Mouse (Mus musculus): ENCODE results near the gene Flnb. TPM values are rescaled to one million over a fixed set of nuclear protein-coding genes. Genes with fewer than 3 reads are reported as not detected.

The Flnb gene
- polyA plus RNA-seq, 1 experiment from 2014 or later, result 22.5 TPM

DNA sequence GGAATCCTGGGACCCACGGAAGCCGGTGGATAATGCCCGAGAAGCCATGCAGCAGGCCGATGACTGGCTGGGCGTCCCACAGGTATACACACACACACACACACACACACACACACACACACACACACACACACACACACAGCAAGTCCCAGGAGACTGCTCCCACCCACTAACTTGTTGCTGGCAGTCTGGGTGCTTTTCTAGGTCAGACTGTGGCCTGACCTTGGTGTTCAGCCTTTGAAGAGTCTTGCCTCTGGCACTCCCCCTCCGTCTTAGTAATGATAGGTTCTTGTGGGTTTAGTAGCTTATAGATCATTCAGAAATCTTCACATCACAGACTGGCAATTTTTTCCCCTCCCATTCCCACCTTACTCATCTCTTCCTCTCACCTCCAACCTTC lies 52.0 kb downstream of the Flnb start:
- H3K4me3 ChIP-seq, result no peak overlapping the region
- ATAC-seq (ENCODE audit: low FRiP score, low read depth), result no peak
- H3K27me3 ChIP-seq, result no peaks in the 10 kb centered on the region
- no peaks in the 10 kb centered on the region for H3K4me1 ChIP-seq (replicated peaks)
- no peak overlapping the region for H3K4me2 ChIP-seq
- no peaks in the 10 kb centered on the region for H3K9me3 ChIP-seq
- peaks cover 22% of the 10 kb centered on the region for H3K36me3 ChIP-seq
- WGBS, result 95% methylated on average over 6 of the region's 6 CpGs
- H3K9ac ChIP-seq, result no peak overlapping the region
- no peak overlapping the region for H3K27ac ChIP-seq (replicated peaks)

DNA sequence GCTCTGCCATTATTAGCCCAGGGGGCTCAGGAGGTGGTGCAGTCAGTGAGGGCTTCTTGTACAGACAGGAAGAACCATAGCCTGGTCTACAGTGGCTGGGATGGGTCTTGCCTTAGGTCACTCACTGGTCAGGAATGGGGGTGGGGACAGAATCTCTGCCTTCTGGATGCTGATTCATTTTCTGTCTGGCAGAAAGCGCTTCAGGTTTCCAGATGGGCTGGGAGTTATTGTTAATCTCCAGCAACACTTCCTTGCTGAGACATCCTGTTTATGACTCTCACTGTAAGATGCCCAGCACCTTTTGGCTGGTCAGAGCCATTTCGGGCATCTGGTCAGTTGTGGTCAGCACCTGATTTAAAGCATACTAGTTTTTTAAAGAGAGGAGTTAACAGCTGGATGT lies 55.8 kb downstream of the Flnb start:
- H3K4me3 ChIP-seq, result no peak overlapping the region
- H3K27ac ChIP-seq (replicated peaks), result no peak overlapping the region
- no peak overlapping the region for H3K9ac ChIP-seq
- H3K27me3 ChIP-seq, result no peaks in the 10 kb centered on the region
- H3K9me3 ChIP-seq, result no peaks in the 10 kb centered on the region
- no peak overlapping the region for H3K4me2 ChIP-seq
- H3K36me3 ChIP-seq, result peaks cover 28% of the 10 kb centered on the region; the same call in 1 of the 2 replicates
- 94% methylated on average over 2 of the region's 2 CpGs for WGBS
- no peak for ATAC-seq (ENCODE audit: low FRiP score, low read depth)
- no peaks in the 10 kb centered on the region for H3K4me1 ChIP-seq (replicated peaks)

DNA sequence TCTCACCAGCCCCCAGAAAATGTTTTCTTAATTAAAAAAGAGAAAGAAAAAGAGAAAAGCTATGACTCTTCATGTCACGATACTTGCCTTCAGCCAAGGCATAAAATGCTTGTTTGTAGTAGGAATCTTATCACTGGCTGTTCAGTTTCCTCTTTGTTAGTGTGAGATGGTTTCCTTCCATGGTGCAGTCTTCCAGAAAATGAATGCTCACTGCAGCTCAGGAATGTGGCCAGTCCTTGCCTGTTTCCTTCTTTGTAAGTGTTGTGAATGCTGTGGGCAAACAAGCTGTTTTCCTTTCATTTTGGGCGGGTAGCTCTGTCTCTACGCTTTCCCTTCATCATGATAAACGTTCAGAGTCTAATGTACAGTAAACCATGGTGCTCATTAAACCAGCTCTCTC lies 56.7 kb downstream of the Flnb start:
- no peak overlapping the region for H3K4me3 ChIP-seq
- no peak overlapping the region for H3K4me2 ChIP-seq
- ATAC-seq (ENCODE audit: low FRiP score, low read depth), result no peak
- no peaks in the 10 kb centered on the region for H3K9me3 ChIP-seq
- WGBS, result 78% methylated on average over 4 of the region's 4 CpGs
- H3K27me3 ChIP-seq, result no peaks in the 10 kb centered on the region
- no peak overlapping the region for H3K9ac ChIP-seq
- H3K27ac ChIP-seq (replicated peaks), result no peak overlapping the region
- peaks cover 24% of the 10 kb centered on the region; the same call in 1 of the 2 replicates for H3K36me3 ChIP-seq
- no peaks in the 10 kb centered on the region for H3K4me1 ChIP-seq (replicated peaks)

DNA sequence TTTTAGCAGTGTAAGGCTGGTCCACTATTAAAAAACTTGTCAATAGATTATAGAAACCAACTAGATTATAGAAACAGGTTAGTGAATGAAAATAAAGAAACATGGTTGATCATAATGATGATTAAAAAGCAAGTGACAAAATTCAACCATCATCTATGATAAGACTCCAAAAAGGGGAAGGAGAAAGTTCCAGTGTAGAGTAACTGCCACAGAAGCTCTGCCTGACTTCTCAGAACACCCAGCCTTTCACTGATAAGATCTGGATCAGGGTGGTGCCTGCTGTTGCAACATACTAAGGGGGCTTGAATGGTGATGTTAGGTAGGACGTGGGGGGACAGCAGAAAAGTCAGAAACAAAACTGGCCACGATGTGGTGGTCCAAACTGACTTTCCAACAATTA lies 60.2 kb downstream of the Flnb start:
- Histone ChIP-seq H3K36me3 (peaks cover 33% of the 10 kb centered on the region), H3K27me3 (no peaks in the 10 kb centered on the region), H3K4me1 (replicated peaks) (no peaks in the 10 kb centered on the region), H3K27ac (replicated peaks) (no peak overlapping the region), H3K4me3 (no peak overlapping the region), H3K9me3 (no peaks in the 10 kb centered on the region), H3K4me2 (no peak overlapping the region), H3K9ac (no peak overlapping the region)
- 87% methylated on average over 2 of the region's 2 CpGs for WGBS
- ATAC-seq (ENCODE audit: low FRiP score, low read depth), result no peak

DNA sequence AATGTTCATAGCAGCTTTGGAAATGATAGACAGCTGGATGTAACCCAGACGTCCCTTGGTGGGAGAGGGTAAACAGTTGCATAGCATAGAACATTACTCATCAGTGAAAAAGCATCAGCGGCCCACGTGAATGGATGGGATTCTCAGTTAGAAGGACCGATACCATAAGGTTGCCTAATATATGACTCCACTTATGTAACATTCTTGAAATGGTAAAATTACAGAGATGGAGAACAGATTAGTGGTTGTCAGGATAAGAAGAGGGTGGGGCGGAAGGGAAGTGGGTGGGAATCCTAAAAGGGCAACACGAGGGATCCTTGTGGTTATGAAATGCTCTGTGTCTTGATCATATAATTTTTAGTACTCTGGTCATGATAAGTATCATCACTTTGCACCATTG lies 62.6 kb downstream of the Flnb start:
- Histone ChIP-seq H3K4me2 (no peak overlapping the region), H3K27ac (replicated peaks) (no peak overlapping the region), H3K36me3 (peaks cover 36% of the 10 kb centered on the region), H3K27me3 (no peaks in the 10 kb centered on the region), H3K4me1 (replicated peaks) (no peaks in the 10 kb centered on the region), H3K9ac (no peak overlapping the region), H3K9me3 (no peaks in the 10 kb centered on the region), H3K4me3 (no peak overlapping the region)
- WGBS, result 94% methylated on average over 6 of the region's 6 CpGs
- no peak for ATAC-seq (ENCODE audit: low FRiP score, low read depth)

DNA sequence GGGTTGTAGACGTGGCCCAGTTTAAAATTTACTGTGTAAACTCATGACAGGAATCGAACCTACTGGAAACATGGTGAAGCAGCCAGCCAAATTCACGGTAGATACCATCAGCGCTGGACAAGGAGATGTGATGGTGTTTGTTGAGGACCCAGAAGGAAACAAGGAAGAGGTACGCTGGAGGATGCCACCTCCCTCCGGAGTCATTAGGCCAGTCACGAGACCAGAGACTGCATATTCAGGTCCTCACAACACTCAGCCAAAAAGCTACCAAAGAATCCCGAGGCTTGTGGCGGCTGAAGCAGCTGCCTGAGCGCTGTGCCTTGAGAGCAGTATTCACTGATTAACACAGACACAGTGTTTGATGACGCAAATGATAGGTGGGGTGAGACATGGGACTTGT lies 63.8 kb downstream of the Flnb start:
- H3K9ac ChIP-seq, result no peak overlapping the region
- no peaks in the 10 kb centered on the region for H3K27me3 ChIP-seq
- H3K4me1 ChIP-seq (replicated peaks), result peaks cover 7% of the 10 kb centered on the region; the same call in 1 of the 2 replicates
- ATAC-seq (ENCODE audit: low FRiP score, low read depth), result no peak
- H3K9me3 ChIP-seq, result no peaks in the 10 kb centered on the region
- 94% methylated on average over 11 of the region's 11 CpGs for WGBS
- H3K27ac ChIP-seq (replicated peaks), result no peak overlapping the region
- no peak overlapping the region for H3K4me3 ChIP-seq
- peaks cover 39% of the 10 kb centered on the region for H3K36me3 ChIP-seq
- H3K4me2 ChIP-seq, result no peak overlapping the region

DNA sequence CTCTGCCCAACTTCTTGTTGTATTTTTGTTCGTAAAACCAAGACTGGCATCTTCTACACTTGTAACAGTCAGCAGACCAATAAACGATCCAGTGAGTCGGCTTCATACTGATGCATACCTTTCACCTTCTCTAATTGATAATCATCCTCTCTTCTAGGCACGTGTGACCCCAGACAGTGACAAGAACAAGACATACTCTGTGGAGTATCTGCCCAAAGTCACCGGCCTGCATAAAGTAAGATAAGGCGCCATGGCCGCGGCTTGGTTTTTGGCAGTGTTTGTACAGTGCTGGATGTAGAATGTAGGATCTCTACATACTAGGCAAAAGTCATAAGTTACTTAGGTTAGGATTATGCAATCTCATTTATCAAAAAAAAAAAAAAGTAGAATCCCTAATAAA lies 64.3 kb downstream of the Flnb start:
- Histone ChIP-seq H3K36me3 (peaks cover 39% of the 10 kb centered on the region), H3K27me3 (no peaks in the 10 kb centered on the region), H3K4me3 (no peak overlapping the region), H3K4me2 (no peak overlapping the region), H3K4me1 (replicated peaks) (peaks cover 8% of the 10 kb centered on the region; the same call in 1 of the 2 replicates), H3K27ac (replicated peaks) (no peak overlapping the region), H3K9ac (no peak overlapping the region), H3K9me3 (no peaks in the 10 kb centered on the region)
- ATAC-seq (ENCODE audit: low FRiP score, low read depth), result no peak
- WGBS, result 94% methylated on average over 8 of the region's 8 CpGs

DNA sequence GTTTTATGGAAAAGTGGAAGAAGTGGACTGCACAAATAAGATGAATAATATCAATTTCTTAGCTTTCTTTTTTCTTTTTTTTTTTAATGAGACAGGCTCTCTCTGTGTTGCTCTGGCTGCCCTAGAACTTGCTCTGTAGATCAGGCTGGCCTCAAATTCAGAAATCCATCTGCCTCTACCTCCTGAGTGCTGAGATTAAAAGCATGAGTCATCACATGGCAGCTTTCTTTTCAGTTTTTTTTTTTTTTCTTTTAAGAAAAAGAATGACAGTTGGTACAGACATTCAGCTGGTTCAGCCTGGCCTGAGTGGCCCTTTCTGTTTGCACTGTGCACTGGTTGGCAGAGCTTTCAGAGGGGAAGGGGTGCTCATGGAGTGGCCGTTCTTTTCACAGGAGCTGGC lies 66.4 kb downstream of the Flnb start:
- Histone ChIP-seq H3K4me1 (replicated peaks) (peaks cover 20% of the 10 kb centered on the region), H3K9me3 (no peaks in the 10 kb centered on the region), H3K27ac (replicated peaks) (no peak overlapping the region), H3K36me3 (peaks cover 42% of the 10 kb centered on the region), H3K27me3 (no peaks in the 10 kb centered on the region), H3K4me2 (no peak overlapping the region), H3K4me3 (no peak overlapping the region), H3K9ac (no peak overlapping the region)
- ATAC-seq (ENCODE audit: low FRiP score, low read depth), result no peak
- WGBS, result 88% methylated on average over 1 of the region's 1 CpGs

DNA sequence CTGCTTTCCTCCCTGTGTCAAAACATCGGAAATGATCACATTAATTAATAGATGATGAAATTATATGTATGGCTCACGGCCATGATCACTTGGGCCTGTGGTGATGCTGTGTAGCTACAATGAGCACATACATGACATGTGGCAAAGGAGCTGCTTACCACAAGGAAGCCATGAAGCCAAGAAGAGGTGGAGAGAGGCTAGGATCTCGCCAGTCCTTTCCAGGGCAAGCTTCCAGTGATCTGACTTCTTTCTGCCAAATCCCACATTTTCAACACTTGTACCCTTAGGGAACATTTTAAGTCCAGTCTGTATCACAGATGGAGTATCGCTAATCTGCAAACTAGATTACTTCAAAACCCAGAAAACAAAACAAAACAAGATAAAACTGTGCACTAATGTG lies 67.1 kb downstream of the Flnb start:
- Histone ChIP-seq H3K4me3 (no peak overlapping the region), H3K4me1 (replicated peaks) (peaks cover 27% of the 10 kb centered on the region), H3K27ac (replicated peaks) (no peak overlapping the region), H3K36me3 (peaks cover 42% of the 10 kb centered on the region), H3K9ac (no peak overlapping the region), H3K9me3 (no peaks in the 10 kb centered on the region), H3K4me2 (no peak overlapping the region), H3K27me3 (no peaks in the 10 kb centered on the region)
- WGBS, result 87% methylated on average over 4 of the region's 4 CpGs
- ATAC-seq (ENCODE audit: low FRiP score, low read depth), result no peak

DNA sequence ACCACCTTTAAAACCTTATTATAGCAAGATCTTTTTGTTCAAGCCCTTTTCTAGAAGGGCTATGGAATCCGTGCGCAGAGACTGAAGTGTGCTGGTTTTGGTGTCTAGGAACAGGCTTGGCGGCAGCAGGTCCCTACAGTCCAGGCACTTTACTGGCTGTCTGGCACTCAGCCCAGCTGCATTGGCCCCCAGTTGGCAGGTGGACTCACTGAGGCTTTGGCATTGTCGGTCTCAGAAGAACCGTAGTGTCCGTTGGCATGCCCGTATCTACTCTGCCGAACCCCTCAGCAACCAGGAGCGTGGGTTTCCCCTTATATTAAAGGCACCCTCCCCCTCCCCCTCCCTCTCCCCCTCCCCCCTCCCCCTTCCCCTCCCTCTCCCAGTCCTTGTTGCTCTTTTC lies 67.8 kb downstream of the Flnb start:
- WGBS, result 73% methylated on average over 9 of the region's 9 CpGs
- Histone ChIP-seq H3K27ac (replicated peaks) (peak overlapping the region; percentile 30; the same call in 1 of the 2 replicates), H3K4me1 (replicated peaks) (peaks cover 29% of the 10 kb centered on the region), H3K4me3 (no peak overlapping the region), H3K36me3 (peaks cover 42% of the 10 kb centered on the region), H3K27me3 (no peaks in the 10 kb centered on the region), H3K4me2 (no peak overlapping the region), H3K9ac (no peak overlapping the region), H3K9me3 (no peaks in the 10 kb centered on the region)
- no peak for ATAC-seq (ENCODE audit: low FRiP score, low read depth)

DNA sequence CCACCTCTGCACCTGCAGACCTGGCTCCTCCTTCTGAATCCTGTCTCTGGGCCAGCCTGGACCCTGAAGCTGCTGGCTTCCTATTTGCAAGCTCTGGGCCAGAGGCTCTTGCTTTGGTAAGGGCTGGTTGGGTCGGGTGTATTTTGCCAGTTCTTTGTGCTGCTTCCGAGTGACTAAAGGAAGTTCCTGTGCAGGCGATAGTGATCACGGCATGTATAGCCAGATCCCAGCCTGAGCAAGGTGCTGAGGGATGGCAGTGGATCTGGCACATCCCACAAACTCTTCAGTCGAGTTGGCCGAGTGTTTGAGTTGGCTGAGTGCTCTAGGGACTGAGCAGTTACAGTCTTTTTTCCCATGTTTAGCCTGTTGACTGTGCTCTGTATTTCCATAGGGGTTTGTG lies 68.3 kb downstream of the Flnb start:
- H3K4me2 ChIP-seq, result no peak overlapping the region
- H3K9me3 ChIP-seq, result no peaks in the 10 kb centered on the region
- no peak overlapping the region for H3K9ac ChIP-seq
- peaks cover 29% of the 10 kb centered on the region for H3K4me1 ChIP-seq (replicated peaks)
- peak overlapping the region; percentile 53; the same call in 1 of the 2 replicates for H3K27ac ChIP-seq (replicated peaks)
- H3K27me3 ChIP-seq, result no peaks in the 10 kb centered on the region
- no peak overlapping the region for H3K4me3 ChIP-seq
- H3K36me3 ChIP-seq, result peaks cover 45% of the 10 kb centered on the region
- no peak for ATAC-seq (ENCODE audit: low FRiP score, low read depth)
- WGBS, result 80% methylated on average over 6 of the region's 6 CpGs

DNA sequence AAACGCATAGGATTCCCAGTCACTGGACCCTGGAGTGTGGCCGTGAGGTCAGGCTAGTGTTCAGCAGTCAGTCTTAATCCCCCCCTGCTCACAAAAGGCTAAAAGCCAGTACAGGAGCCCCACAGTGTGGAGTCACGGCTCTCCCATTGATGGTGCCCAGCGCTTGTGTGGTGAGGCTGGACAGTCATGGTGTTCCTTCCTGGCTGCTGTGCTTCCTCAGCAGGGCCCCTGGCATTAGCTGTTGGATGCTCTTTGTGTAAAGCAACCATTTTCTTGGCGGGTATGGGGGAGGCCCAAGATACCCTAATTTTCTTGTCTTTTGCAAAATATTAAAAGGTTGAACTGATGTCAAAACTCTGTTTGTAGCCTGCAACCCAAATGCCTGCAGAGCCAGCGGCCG lies 69.4 kb downstream of the Flnb start:
- H3K4me2 ChIP-seq, result no peak overlapping the region
- H3K27ac ChIP-seq (replicated peaks), result no peak overlapping the region
- no peak for ATAC-seq (ENCODE audit: low FRiP score, low read depth)
- WGBS, result 78% methylated on average over 7 of the region's 7 CpGs
- no peak overlapping the region for H3K9ac ChIP-seq
- H3K27me3 ChIP-seq, result no peaks in the 10 kb centered on the region
- peaks cover 29% of the 10 kb centered on the region for H3K4me1 ChIP-seq (replicated peaks)
- no peaks in the 10 kb centered on the region for H3K9me3 ChIP-seq
- peaks cover 42% of the 10 kb centered on the region for H3K36me3 ChIP-seq
- H3K4me3 ChIP-seq, result no peak overlapping the region

DNA sequence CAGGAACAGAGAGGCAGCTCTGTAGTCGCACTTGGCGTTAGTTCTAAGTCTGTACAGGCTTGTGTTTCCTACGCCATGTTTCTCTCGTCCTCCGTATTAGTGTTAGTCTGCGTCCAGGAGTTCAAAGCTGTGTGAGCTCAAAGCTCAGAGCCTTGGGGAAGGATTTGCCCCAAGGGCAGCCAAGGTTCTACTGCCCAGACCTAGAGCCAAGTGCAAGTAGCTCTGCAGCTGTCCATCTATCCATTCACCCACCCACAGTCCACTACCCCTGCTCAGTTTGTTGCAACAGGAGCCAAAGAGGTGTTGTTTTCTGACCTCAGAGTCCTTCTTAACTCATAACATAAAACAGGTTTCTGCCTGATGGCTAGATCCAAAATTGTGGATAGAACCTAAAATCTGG lies 70.5 kb downstream of the Flnb start:
- WGBS, result 81% methylated on average over 6 of the region's 6 CpGs
- H3K4me1 ChIP-seq (replicated peaks), result peaks cover 29% of the 10 kb centered on the region
- peaks cover 48% of the 10 kb centered on the region for H3K36me3 ChIP-seq
- H3K27me3 ChIP-seq, result no peaks in the 10 kb centered on the region
- no peak for ATAC-seq (ENCODE audit: low FRiP score, low read depth)
- H3K9ac ChIP-seq, result no peak overlapping the region
- no peak overlapping the region for H3K4me3 ChIP-seq
- H3K4me2 ChIP-seq, result no peak overlapping the region
- H3K27ac ChIP-seq (replicated peaks), result peak overlapping the region; percentile 92
- H3K9me3 ChIP-seq, result no peaks in the 10 kb centered on the region
